Mouse (Mus musculus): ENCODE results near the gene Tbrg4. TPM values are rescaled to one million over a fixed set of nuclear protein-coding genes. Genes with fewer than 3 reads are reported as not detected.

Tbrg4 gene
- polyA plus RNA-seq, 1 experiment from 2014 or later = 59.5 TPM

DNA sequence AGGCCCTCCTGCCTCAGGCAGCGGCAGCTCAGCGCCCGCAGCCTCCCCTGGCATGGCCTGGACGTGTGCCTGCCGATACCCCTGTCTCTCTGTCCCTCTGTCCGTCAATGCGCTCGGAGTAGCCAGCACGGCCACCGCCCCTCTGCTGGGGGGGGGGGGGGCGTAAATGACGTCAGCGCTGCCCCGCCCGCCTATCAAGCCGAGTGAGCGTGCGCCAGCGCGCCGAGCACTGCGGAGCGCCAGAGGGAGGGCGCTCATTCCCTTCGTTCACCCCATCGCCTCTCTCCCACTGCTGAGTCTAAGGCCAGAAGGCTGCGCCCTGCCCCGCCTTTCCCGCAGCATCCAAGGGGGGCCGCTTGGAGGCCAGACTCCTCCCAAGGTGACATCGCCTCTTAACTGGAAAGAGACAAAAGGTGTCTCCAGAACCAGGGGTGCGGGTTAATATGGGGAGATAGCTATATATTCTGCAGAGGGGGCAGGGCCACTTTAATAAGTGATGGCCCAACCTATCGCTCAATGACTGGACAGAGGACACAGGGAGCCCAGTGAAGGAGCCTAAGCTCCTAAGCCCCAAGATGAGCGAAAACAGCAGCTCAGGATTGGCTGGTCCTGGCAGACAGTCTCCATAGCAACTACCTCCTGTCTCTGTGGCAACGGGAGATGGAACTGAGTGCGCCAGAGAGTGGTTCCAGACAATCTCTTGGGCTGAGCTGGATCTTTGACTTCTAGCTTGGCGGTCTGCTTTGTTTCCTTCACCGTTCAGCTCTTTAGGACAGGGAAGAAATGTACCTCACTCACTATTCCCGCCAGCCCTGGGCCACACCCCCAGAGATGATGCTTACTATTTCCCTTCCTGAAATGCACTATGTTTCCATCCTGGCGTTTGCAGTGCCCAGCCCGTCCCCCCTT is 20.1 kb downstream of the Tbrg4 start, which contains the start of gene Nacad:
TSS of gene Nacad (minus strand) at position 563 of the 909 bp plus-strand sequence.
- peak within 1 kb of the TSS; percentile 86 for H3K27ac ChIP-seq
- peaks cover 40% of the 10 kb centered on the region for H3K27me3 ChIP-seq (ENCODE audit: insufficient read depth, poor library complexity, severe bottlenecking)
- 4% methylated on average over 41 of the region's 41 CpGs for WGBS
- peaks cover 57% of the 10 kb centered on the region for H3K4me1 ChIP-seq (replicated peaks)
- peak; percentile 73 for DNase-seq (ENCODE audit: low spot score)
- H3K9me3 ChIP-seq = no peaks in the 10 kb centered on the region
- H3K4me3 ChIP-seq = peak within 1 kb of the TSS; percentile 56
- H3K36me3 ChIP-seq = peaks cover 16% of the 10 kb centered on the region

DNA sequence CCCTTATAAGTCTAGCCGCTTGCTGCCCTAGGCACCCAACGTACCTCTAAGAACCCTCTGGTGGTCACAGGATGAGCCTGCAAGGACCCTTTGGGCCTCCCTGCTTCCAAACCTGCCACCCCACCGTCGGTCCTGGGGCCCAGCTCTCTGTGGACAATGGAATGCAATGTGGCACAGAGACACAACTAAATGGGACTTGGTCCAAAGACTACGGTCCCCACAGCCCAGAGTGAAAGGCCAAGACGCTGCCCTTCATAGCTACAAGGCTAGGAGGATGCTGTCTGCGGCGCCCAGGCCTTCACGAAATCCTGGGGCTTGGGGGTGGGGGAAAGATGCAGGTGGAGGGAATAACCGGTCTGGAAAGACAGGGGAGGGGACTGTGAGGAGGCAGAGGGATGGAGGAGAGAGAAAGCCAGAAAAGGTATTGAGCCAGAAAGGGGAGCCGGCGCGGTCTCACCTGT is 20.8 kb downstream of the Tbrg4 start:
- WGBS = 18% methylated on average over 13 of the region's 13 CpGs
- Histone ChIP-seq H3K4me3 (peak overlapping the region; percentile 56), H3K36me3 (peaks cover 16% of the 10 kb centered on the region), H3K27me3 (ENCODE audit: insufficient read depth, poor library complexity, severe bottlenecking) (peaks cover 40% of the 10 kb centered on the region), H3K4me1 (replicated peaks) (peaks cover 63% of the 10 kb centered on the region), H3K27ac (peak overlapping the region; percentile 86), H3K9me3 (no peaks in the 10 kb centered on the region)
- DNase-seq (ENCODE audit: low spot score) = peak; percentile 31

DNA sequence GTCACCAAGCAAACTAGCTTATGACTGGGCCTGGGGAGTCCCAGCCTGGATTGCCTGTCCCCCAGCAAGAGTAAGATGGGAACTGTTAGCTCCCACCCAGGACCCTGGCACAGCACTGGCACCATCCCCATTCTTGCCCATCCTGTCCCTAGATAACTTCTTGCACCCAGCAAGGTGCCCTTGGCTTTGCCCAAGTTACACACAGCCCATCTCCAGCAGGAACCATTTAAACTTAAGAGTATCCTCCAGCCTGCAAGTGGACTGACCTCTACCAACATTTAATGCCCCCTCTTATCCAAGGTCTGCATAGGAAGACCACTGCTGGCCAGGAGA is 21.3 kb downstream of the Tbrg4 start:
- Histone ChIP-seq H3K36me3 (peaks cover 20% of the 10 kb centered on the region; the same call in 1 of the 2 replicates), H3K27ac (peak overlapping the region; percentile 86), H3K27me3 (ENCODE audit: insufficient read depth, poor library complexity, severe bottlenecking) (peaks cover 40% of the 10 kb centered on the region), H3K4me1 (replicated peaks) (peaks cover 68% of the 10 kb centered on the region), H3K9me3 (no peaks in the 10 kb centered on the region), H3K4me3 (peak overlapping the region; percentile 56)
- no peak for DNase-seq (ENCODE audit: low spot score)

DNA sequence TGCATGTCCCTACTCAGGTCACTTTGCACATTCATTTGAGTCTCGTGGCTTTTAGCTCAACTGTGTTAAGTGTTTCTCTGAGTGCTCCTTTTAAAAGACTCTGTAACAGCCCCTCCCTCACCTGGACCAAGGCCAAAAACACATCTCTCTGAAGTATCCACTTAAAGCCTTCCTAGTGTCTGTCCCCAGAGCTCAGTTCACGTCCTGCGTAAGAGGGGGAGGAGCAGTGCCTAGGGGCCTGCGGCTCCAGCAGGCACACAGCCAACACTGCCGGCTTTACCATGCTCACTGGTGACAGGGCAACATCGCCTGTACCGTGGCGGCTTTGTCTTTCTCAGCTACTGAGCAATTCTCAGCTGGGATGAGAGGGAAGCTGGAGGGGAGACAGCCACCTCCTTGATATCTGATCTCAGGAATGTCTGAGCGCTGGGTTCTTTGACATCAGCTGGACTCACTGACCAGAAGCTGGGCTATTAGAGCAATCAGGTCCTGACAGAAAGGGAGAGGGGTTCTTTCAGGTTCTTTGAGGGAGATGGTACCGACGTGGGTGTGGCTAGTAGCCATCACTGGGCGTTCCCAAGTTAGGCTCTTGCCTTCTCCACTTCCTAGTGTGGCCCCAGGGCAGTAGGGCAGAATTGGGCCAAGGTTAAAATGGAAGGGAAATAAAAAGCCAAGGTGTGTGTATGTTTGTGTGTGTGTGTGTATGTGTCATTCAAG is 21.8 kb downstream of the Tbrg4 start:
- H3K4me1 ChIP-seq (replicated peaks) = peaks cover 74% of the 10 kb centered on the region
- DNase-seq (ENCODE audit: low spot score) = no peak
- peaks cover 40% of the 10 kb centered on the region for H3K27me3 ChIP-seq (ENCODE audit: insufficient read depth, poor library complexity, severe bottlenecking)
- peak overlapping the region; percentile 86; the same call in 1 of the 2 replicates for H3K27ac ChIP-seq
- peak overlapping the region; percentile 56 for H3K4me3 ChIP-seq
- 41% methylated on average over 12 of the region's 12 CpGs for WGBS
- no peaks in the 10 kb centered on the region for H3K9me3 ChIP-seq
- H3K36me3 ChIP-seq = peaks cover 24% of the 10 kb centered on the region; the same call in 1 of the 2 replicates

DNA sequence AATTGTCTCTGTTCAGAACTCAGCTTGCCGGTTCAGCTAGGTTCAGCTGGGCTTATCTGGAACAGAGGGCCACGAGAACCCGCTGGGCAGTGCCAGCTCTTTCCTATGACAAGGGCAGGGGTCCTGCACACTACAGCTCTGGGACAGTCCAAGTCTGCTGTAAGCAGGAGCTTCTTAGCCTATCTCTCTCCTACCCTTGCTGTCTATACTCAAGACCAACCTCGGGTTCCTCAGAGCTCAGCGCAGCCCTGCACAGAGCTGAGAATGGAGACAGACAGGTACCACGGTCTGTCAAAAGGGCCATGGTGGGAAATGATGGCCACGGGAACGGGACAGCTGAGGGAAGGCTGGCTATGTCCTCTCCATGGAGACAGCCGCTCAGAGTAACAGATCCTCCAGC is 22.6 kb downstream of the Tbrg4 start:
- H3K9me3 ChIP-seq = no peaks in the 10 kb centered on the region
- H3K36me3 ChIP-seq = peaks cover 26% of the 10 kb centered on the region
- DNase-seq (ENCODE audit: low spot score) = no peak
- WGBS = 81% methylated on average over 9 of the region's 9 CpGs
- H3K4me1 ChIP-seq (replicated peaks) = peaks cover 82% of the 10 kb centered on the region
- no peak overlapping the region for H3K27ac ChIP-seq
- H3K27me3 ChIP-seq (ENCODE audit: insufficient read depth, poor library complexity, severe bottlenecking) = peaks cover 40% of the 10 kb centered on the region
- peak overlapping the region; percentile 56; the same call in 1 of the 2 replicates for H3K4me3 ChIP-seq

DNA sequence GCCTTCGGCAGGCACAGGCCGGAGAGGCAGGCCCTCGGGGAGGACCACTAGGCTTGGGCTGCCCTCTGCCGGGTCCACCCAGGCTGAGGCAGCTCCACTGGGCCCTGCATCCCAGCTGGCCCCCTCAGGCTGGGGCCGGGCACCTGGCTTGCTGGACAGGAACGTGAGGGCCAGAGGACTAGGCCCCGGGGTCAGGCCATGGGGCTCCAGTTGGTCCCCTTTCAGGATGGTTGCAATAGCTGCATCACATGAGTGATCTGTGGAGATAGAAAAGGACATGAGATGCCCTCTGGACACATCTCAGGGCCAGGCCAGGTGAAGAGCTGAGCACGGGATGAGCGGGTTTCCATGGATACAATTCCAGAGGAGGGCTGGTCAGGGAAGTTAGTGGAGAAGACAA is 23.2 kb downstream of the Tbrg4 start:
- Histone ChIP-seq H3K27ac (no peak overlapping the region), H3K27me3 (ENCODE audit: insufficient read depth, poor library complexity, severe bottlenecking) (peaks cover 40% of the 10 kb centered on the region), H3K4me3 (no peak overlapping the region), H3K36me3 (peaks cover 32% of the 10 kb centered on the region), H3K4me1 (replicated peaks) (peaks cover 87% of the 10 kb centered on the region), H3K9me3 (no peaks in the 10 kb centered on the region)
- 80% methylated on average over 9 of the region's 9 CpGs for WGBS
- DNase-seq (ENCODE audit: low spot score) = no peak

DNA sequence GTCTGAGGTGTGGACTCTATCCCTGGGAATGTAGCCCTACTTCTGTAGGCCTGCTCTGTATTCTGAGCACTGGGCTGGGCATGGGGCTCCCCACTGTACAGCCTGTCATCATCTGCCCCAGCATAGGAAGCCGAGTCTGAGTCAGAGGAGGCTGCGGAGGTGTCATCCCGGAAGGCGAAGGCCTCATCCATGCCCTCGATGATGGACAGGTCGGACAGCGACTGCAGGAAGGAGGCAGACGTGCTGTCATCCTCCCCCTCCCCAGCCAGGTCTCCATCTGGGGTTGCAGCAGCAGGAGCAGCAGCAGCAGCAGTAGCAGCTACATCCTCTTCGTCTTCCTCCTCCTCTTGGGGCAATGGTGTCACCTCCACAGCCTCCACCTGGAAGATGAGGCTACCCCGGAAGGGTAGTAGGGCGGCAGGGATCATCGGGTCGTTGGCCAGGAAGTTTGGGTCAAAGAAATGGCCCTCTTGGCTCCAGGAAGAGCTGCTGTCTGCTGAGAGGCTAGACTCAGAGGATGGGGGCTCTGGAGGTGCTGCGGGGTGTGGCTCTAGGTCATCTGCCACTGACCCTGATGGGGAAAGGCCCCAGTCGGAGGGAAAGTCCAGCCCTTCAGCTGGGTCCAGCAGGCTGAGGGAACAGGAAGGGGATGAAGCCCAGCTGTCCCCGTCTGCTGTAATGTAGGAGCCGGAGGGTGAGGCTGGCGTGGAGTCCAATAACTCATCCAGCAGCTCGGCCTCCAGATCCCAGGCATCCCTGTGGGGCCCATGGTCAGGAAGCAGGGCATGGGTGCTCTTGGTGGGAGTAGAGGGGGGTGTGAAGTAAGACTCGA is 24.0 kb downstream of the Tbrg4 start:
- Histone ChIP-seq H3K36me3 (peaks cover 40% of the 10 kb centered on the region), H3K27me3 (ENCODE audit: insufficient read depth, poor library complexity, severe bottlenecking) (peaks cover 38% of the 10 kb centered on the region), H3K4me1 (replicated peaks) (peaks cover 95% of the 10 kb centered on the region), H3K9me3 (no peaks in the 10 kb centered on the region), H3K4me3 (no peak overlapping the region), H3K27ac (no peak overlapping the region)
- no peak for DNase-seq (ENCODE audit: low spot score)
- 79% methylated on average over 20 of the region's 20 CpGs for WGBS

DNA sequence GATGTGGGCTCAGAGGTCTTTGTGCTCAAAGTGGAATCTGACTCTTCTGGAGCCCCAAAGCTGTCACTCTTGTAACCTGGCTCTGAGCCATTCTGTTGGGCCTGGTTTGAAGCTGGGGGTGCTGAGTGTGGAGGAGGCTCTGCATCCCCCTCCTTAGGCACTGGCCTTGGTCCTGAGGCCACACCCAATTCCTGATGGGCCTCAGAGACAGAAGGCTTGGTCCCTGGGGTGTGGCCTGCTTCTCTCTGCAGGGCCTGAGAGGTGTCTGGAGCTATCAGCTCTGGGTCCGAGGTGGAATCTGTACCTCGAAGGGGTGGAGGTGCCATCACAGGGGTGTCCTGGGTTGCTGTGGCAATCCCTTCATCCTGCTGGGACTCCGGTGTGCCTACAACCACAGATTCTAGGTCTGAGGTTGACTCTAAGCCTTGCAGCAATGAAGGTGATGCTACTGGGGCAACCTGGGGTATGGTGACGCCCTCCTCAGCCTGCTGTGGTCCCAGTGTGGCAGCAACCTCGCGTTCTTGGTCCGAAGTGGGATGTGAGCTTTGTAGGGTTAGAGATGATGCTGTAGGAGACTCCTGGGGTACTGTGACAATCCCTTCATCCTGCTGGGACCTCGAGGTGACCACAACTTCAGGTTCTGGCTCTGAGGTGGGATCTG is 25.5 kb downstream of the Tbrg4 start:
- DNase-seq (ENCODE audit: low spot score) = no peak
- Histone ChIP-seq H3K9me3 (no peaks in the 10 kb centered on the region), H3K27ac (peak overlapping the region; percentile 86), H3K4me3 (no peak overlapping the region), H3K36me3 (peaks cover 54% of the 10 kb centered on the region), H3K27me3 (ENCODE audit: insufficient read depth, poor library complexity, severe bottlenecking) (peaks cover 24% of the 10 kb centered on the region), H3K4me1 (replicated peaks) (peaks cover 84% of the 10 kb centered on the region)
- WGBS = 81% methylated on average over 8 of the region's 8 CpGs

DNA sequence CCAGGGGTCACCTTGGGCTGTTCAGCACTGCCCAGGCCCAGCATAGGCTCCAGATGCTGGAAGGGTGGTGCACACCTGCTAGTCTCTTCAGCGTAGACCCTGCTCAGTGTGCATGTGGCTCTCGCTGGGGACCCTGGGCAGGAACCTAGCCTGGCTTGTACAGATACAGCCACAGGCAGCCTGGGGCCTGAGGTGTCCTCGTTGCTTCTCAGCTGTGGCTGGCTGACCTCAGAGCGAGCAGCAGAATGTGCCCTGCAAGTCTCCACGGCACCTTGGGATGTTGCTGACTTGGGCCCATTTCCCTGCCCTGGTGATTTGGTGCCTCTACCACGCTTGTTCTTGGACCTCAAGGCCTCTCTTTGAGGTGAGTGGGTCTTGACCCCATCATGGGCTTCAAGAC is 26.0 kb downstream of the Tbrg4 start:
- H3K36me3 ChIP-seq = peaks cover 60% of the 10 kb centered on the region
- peak overlapping the region; percentile 86 for H3K27ac ChIP-seq
- no peaks in the 10 kb centered on the region for H3K9me3 ChIP-seq
- peaks cover 78% of the 10 kb centered on the region for H3K4me1 ChIP-seq (replicated peaks)
- WGBS = 85% methylated on average over 6 of the region's 6 CpGs
- no peak for DNase-seq (ENCODE audit: low spot score)
- peak overlapping the region; percentile 40; the same call in 1 of the 2 replicates for H3K4me3 ChIP-seq
- peaks cover 18% of the 10 kb centered on the region for H3K27me3 ChIP-seq (ENCODE audit: insufficient read depth, poor library complexity, severe bottlenecking)

DNA sequence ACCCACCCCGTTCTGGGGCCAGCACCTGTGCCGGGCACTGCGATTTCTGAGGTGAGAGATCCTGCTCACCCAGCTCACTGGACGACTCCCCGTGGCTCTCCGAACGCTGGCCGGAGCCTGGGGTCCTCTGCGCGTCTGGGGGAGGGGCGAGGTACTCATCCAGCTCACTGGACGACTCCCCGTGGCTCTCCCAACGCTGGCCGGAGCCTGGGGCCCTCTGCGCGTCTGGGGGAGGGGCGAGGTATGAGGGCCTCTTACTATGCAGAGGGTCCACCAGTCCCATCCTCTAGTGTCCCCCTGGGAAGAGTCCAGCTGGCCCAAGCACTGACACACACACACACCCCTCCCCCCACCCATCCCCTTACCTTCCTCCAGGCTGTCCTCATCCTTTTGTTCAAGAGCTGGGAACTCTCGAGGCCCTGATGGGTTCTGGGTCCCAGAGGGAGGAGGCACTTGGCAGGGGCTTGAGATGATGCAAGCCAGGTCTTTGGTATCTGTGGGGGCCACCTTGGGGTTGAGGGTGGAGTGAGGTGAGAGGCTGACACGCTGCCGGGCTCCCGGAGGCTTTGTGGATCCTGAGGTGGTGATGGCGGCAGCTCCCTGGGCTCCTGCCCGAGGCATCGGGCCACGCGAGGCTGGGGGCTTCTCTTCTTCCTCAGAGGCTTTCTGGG is 26.7 kb downstream of the Tbrg4 start:
- Histone ChIP-seq H3K27me3 (ENCODE audit: insufficient read depth, poor library complexity, severe bottlenecking) (peaks cover 11% of the 10 kb centered on the region), H3K4me1 (replicated peaks) (peaks cover 71% of the 10 kb centered on the region), H3K27ac (peak overlapping the region; percentile 86), H3K4me3 (peak overlapping the region; percentile 40), H3K36me3 (peaks cover 67% of the 10 kb centered on the region), H3K9me3 (no peaks in the 10 kb centered on the region)
- WGBS = 14% methylated on average over 27 of the region's 27 CpGs
- DNase-seq (ENCODE audit: low spot score) = peak; percentile 55

DNA sequence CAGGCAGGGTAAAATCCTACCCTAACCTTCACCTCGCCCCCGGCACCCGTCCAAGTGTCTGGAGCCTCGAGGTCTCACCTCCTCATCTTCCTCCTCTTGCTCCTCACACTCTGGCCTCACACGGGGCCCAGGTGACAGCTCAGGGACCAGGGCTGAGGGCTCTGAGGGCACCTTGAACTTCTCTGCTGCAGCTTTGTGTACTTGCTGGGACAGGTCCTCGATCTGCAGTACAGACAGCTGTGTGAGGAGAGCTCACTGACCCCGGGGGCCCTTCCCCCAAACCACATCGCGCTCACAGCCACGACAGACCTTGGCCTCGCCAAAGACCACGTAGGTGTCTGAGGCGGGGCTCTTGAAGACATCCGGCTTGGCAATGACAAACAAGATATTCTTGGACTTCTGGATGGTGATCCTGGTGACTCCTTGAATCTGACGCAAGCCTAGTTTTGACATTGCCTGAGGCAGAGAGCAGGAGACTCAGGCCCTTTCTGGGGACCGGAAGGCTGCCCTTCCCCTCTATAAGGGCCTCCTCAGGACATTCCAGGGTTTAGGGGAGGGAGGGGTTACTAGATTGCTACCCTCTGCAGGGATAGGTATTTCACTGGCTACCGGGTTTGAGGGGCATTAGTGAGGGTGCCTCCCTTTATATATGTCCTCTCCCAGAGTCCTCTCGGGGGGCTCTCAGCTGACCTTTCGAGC is 27.5 kb downstream of the Tbrg4 start:
- Histone ChIP-seq H3K27me3 (ENCODE audit: insufficient read depth, poor library complexity, severe bottlenecking) (peaks cover 3% of the 10 kb centered on the region; the same call in 1 of the 2 replicates), H3K27ac (peak overlapping the region; percentile 86), H3K9me3 (no peaks in the 10 kb centered on the region), H3K4me3 (peak overlapping the region; percentile 40), H3K4me1 (replicated peaks) (peaks cover 63% of the 10 kb centered on the region), H3K36me3 (peaks cover 75% of the 10 kb centered on the region)
- no peak for DNase-seq (ENCODE audit: low spot score)
- WGBS = 59% methylated on average over 19 of the region's 19 CpGs

Data from hindbrain, embryonic 10.5 days (tissue).